Mouse (Mus musculus) monocyte, adult 2 months (primary cell): ENCODE measurements around the gene Ddx52.
A peak's percentile ranks its signal among the peaks of the same experiment; 100 is the strongest.

Source experiments
- DNase-seq, 2 experiments: peaks; one replicate each; pipeline ENCODE4 v3.0.0; 2022; ENCODE audit warnings: low spot score in 2 of 2, low read depth in 1 of 2

The Ddx52 gene

GRCm38 (mm10) chr11:83941950-83942840, at the start of gene Ddx52:
Gene Ddx52, plus strand, starts transcription at chr11:83942062.
- peak; percentile 53 to 76 for DNase-seq

- no peak for DNase-seq
These were observed 48.5 kb upstream of the Ddx52 start for GRCm38 (mm10) chr11:83893325-83893724.

GRCm38 (mm10) chr11:83896430-83897410, 45.1 kb upstream of the Ddx52 start:
- no peak for DNase-seq

DNA sequence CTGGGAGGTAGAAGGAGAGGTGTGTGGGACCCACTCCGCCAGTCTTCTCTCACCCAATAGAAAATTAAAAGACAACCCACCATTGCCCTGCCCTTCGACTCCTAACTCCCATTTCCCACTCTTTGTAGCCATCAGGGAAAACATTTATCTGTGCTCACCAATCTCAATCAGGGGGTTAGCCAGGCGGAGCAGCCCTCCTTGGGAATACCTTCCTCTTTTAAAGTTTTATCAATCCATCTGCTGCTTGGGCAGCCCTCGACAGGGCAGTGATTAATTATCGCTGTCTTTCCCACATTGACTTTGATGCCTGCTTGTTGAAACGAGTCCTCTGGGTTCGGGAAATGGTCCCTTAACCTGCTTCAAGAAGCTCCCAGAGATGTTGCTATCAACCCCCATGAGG, 44.3 kb upstream of the Ddx52 start:
- no peak for DNase-seq

- DNase-seq = no peak
These were observed 39.0 kb upstream of the Ddx52 start for GRCm38 (mm10) chr11:83902812-83903211.

- DNase-seq = no peak
These were observed 36.1 kb upstream of the Ddx52 start for GRCm38 (mm10) chr11:83905756-83906155.

GRCm38 (mm10) chr11:83908376-83908775, 33.5 kb upstream of the Ddx52 start:
- DNase-seq = no peak

- no peak for DNase-seq
These were observed 28.0 kb upstream of the Ddx52 start for GRCm38 (mm10) chr11:83913824-83914311.

GRCm38 (mm10) chr11:83914501-83914900, 27.4 kb upstream of the Ddx52 start:
- DNase-seq = no peak

- DNase-seq = no peak
These were observed 19.3 kb upstream of the Ddx52 start for GRCm38 (mm10) chr11:83922600-83922999.

GRCm38 (mm10) chr11:83927097-83927496, 14.8 kb upstream of the Ddx52 start:
- no peak for DNase-seq

GRCm38 (mm10) chr11:83932506-83933106, 9.3 kb upstream of the Ddx52 start:
- DNase-seq = no peak

- DNase-seq = no peak
These were observed 8.5 kb upstream of the Ddx52 start for GRCm38 (mm10) chr11:83933376-83933775.

GRCm38 (mm10) chr11:83935986-83936665, 5.7 kb upstream of the Ddx52 start:
- peak in 1 of 2 experiments; percentile 51 for DNase-seq

DNA sequence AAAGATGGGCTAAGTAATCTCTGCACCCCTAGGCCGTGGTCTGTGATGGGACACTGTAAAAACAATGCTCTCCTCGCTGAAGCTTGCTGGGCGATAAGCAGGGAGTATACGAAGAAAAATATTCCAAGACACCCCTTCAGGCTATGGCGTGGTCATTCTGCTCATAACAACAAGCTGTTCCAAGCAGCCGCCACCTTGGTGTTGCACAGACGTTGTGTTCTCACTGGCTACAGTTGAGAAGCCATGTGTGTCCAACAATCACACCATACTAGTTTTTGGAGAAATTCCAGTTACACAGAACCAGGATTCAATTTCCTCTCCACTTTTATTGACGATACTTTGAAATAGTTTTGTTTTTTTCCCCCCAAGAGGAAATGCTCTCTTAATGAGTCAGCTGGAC, 3.3 kb upstream of the Ddx52 start:
- DNase-seq = no peak

- no peak for DNase-seq
These were observed 15.0 kb downstream of the Ddx52 start for GRCm38 (mm10) chr11:83956822-83957221.

GRCm38 (mm10) chr11:83961983-83962382, 20.1 kb downstream of the Ddx52 start:
- no peak for DNase-seq

- peak; percentile 50 to 78 for DNase-seq
These were observed 22.4 kb downstream of the Ddx52 start, which contains the start of gene Synrg for GRCm38 (mm10) chr11:83963991-83964921. Gene Synrg, plus strand, starts transcription at chr11:83964428.

GRCm38 (mm10) chr11:83967436-83968204, 25.8 kb downstream of the Ddx52 start:
- DNase-seq = no peak
